Mouse (Mus musculus): ENCODE data around the gene Acsm1. TPM values are rescaled to one million over a fixed set of nuclear protein-coding genes. Genes with fewer than 3 reads are reported as not detected.
"Not testable (repeated sequence)": the region's sequence is repeated elsewhere in the genome, so short reads cannot be mapped to it uniquely, and the experiment has no call there.

Gene Acsm1
- polyA plus RNA-seq (2015; fragmentation: Nextera tagmentation; extraction: Ambion mirVana), result 0.18 TPM in 1 of 2 replicates, not detected in the other

DNA sequence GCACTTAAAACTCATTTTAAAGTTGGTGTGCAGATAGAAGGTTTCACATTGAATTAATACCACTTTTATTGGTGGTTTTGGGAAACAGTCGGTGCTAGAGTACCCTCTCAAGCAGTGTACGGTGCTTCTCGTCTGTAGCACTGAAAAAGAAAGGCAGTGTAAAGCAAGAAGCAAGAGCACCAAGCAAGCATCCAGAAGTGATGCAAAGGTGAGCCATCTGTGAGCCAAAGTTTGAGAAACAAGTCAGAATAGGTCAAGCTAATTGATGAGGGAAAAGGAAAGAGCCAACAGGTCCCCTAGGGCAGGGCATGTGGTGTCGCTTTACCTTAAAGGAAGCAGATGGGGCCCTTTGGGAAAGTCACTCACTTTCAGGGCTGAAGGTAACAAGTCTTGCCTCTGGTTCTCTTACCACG lies at the start of gene Acsm1:
TSS of gene Acsm1 (plus strand) at position 363 of the 413 bp plus-strand sequence.
- H3K27me3 ChIP-seq (replicated peaks), result no peaks in the 10 kb centered on the region
- H3K4me1 ChIP-seq (replicated peaks), result no peaks in the 10 kb centered on the region
- no peak within 1 kb of the TSS for H3K4me2 ChIP-seq (replicated peaks)
- H3K4me3 ChIP-seq (replicated peaks), result no peak within 1 kb of the TSS
- ATAC-seq, result no peak
- H3K27ac ChIP-seq, result no peak within 1 kb of the TSS
- H3K9me3 ChIP-seq, result no peaks in the 10 kb centered on the region
- H3K9ac ChIP-seq, result no peak within 1 kb of the TSS
- no peaks in the 10 kb centered on the region for H3K36me3 ChIP-seq
- 73% methylated on average over 5 of the region's 5 CpGs for WGBS

DNA sequence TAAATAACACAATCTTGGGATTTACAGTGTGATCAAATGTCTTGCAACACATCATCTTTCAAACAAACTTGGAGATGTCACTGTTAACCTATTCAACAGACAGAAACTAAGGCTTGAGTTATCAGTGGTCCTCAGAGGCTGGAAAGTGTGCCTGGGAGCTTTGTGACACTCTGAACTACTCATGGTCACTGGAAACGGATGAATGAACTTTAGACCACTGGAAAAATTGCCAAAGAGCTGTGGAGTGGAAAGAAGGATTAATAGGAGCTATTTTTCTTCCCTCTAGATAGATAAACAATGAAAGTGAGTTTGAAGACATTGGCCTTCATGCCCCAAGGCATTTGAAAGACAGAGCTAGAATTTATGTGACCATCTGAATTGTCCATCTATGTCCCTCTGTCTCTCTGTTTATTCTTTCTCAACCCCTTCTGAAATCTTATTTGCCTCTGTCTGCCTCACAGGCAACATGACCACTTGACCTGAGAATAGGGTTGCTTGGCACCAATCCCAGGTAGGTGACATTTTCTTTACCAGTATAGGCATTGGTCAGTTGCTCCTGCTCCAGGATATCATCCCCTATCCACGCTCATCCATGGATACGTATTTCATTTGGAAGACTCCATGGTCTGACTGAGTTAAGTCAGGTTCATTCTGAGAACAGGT lies 46.9 kb upstream of the Acsm1 start:
- H3K27me3 ChIP-seq (replicated peaks), result no peaks in the 10 kb centered on the region
- no peak overlapping the region for H3K4me2 ChIP-seq (replicated peaks)
- 84% methylated on average over 3 of the region's 3 CpGs for WGBS
- H3K4me1 ChIP-seq (replicated peaks), result no peaks in the 10 kb centered on the region
- no peak overlapping the region for H3K9ac ChIP-seq
- no peak overlapping the region for H3K27ac ChIP-seq
- H3K4me3 ChIP-seq (replicated peaks), result no peak overlapping the region
- H3K36me3 ChIP-seq, result no peaks in the 10 kb centered on the region
- H3K9me3 ChIP-seq, result no peaks in the 10 kb centered on the region
- no peak for ATAC-seq

DNA sequence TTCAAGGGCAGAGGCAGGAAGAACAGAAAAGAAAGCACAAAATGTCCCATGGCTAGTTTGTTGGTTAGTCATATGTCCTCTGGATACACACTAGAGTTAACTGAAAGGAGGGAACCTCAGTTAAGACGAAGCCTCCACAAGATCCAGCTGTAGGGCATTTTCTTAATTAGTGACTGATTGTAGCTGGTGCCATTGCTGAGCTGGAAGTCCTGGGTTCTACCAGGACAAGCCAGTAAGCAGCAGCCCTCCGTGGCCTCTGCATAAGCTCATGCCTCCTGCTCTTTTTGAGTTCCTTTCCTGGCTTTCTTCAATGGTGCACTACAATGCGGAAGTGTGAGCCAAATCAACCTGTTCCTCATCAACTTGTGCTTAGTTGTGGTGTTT lies 46.4 kb upstream of the Acsm1 start:
- H3K4me1 ChIP-seq (replicated peaks), result no peaks in the 10 kb centered on the region
- H3K9me3 ChIP-seq, result no peaks in the 10 kb centered on the region
- H3K36me3 ChIP-seq, result no peaks in the 10 kb centered on the region
- no peak overlapping the region for H3K9ac ChIP-seq
- H3K4me3 ChIP-seq (replicated peaks), result no peak overlapping the region
- 88% methylated on average over 3 of the region's 3 CpGs for WGBS
- H3K4me2 ChIP-seq (replicated peaks), result no peak overlapping the region
- no peak overlapping the region for H3K27ac ChIP-seq
- ATAC-seq, result no peak
- H3K27me3 ChIP-seq (replicated peaks), result no peaks in the 10 kb centered on the region

DNA sequence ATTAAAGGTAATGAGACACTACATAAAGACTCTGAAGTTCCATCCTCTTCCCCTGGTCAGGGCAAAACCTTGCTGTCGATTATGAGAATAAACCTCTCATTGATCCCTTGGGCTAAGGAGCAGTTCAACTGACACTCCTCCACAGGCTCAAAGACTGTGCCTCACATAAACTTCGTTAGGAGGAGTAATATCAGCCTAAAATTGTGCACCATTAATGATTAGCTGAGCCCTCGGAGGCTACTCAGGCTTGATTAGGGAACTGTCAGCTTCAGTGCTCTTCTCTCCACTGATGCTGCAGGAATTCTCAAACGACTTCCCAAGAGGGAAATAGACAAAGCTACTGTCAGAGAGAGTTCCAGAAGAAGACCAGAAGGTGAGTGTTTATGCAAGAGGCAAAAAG lies 45.4 kb upstream of the Acsm1 start:
- no peaks in the 10 kb centered on the region for H3K4me1 ChIP-seq (replicated peaks)
- H3K36me3 ChIP-seq, result no peaks in the 10 kb centered on the region
- no peaks in the 10 kb centered on the region for H3K27me3 ChIP-seq (replicated peaks)
- ATAC-seq, result no peak
- H3K9me3 ChIP-seq, result no peaks in the 10 kb centered on the region
- H3K9ac ChIP-seq, result no peak overlapping the region
- H3K27ac ChIP-seq, result no peak overlapping the region
- H3K4me2 ChIP-seq (replicated peaks), result no peak overlapping the region
- 48% methylated on average over 4 of the region's 4 CpGs for WGBS
- H3K4me3 ChIP-seq (replicated peaks), result no peak overlapping the region

DNA sequence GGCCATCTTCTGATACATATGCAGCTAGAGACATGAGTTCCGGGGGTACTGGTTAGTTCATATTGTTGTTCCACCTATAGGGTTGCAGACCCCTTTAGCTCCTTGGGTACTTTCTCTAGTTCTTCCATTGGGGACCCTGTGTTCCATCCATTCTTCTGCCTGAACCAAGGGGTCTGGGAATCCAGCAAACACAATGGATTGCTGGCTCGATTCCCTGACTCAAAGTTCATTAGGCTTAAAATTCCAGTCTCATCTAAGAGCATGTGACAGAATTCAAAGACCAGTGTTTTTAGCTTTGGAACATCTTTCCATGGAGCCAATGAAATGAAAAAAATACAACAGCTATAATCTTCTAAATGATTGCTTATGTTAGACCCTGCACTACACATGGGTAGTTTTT lies 44.4 kb upstream of the Acsm1 start:
- not testable (repeated sequence) for ATAC-seq; H3K4me1 ChIP-seq (replicated peaks); H3K36me3 ChIP-seq; H3K4me2 ChIP-seq (replicated peaks); H3K9ac ChIP-seq; H3K27me3 ChIP-seq (replicated peaks); H3K4me3 ChIP-seq (replicated peaks); H3K9me3 ChIP-seq; H3K27ac ChIP-seq
- WGBS, result 88% methylated on average over 2 of the region's 2 CpGs

DNA sequence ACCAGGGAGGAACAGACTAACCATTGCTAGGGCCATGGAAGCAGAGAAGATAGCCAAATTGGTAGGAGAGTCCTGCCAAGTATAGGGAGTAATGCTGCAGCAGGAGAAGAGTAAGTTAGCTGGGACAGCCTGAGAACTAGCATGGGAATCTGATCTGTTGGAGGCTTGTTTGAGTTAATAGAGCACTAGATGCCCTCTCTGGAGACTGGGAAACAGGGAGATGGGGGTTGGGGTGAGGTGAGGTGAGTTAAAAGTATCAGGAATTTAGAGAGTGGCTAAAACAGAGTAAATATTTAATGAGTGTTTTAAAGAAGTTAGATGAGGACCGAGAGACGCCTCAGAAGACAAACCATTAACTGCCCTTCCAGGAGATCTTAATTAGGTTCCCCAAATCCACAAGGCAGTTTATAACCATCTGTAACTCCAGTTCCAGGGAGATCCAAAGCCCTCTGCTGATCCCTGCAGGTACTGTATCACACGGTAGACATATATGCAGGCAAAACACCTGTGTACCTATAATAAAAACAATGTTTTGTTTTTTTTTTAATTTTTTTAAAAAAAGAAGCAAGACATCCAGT lies 12.2 kb upstream of the Acsm1 start:
- Histone ChIP-seq H3K4me3 (replicated peaks) (no peak overlapping the region), H3K27ac (no peak overlapping the region), H3K9me3 (no peaks in the 10 kb centered on the region), H3K4me2 (replicated peaks) (no peak overlapping the region), H3K36me3 (no peaks in the 10 kb centered on the region), H3K27me3 (replicated peaks) (no peaks in the 10 kb centered on the region), H3K4me1 (replicated peaks) (no peaks in the 10 kb centered on the region), H3K9ac (no peak overlapping the region)
- ATAC-seq, result no peak
- WGBS, result 54% methylated on average over 3 of the region's 3 CpGs

DNA sequence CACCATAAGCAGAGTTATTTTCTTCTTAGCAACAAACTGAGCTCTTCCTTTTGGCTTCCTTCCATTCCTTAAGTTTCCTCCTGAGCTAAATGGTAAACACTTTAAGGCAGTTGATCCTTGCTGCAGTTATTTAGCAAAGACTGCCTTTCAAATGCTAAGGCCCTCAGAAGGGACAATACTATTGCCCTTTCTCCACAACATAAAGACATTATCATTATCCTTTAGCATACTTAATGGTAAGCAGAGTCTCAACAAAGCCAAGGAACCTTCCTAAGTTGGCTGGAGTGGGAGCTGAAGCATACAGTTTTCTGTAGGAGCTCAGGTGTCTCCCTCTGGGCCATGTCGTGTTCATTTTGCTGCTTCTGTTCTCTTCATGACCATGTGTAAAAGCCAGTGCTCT lies 11.5 kb upstream of the Acsm1 start:
- Histone ChIP-seq H3K4me1 (replicated peaks) (no peaks in the 10 kb centered on the region), H3K27me3 (replicated peaks) (no peaks in the 10 kb centered on the region), H3K4me2 (replicated peaks) (no peak overlapping the region), H3K9me3 (no peaks in the 10 kb centered on the region), H3K9ac (no peak overlapping the region), H3K36me3 (no peaks in the 10 kb centered on the region), H3K4me3 (replicated peaks) (no peak overlapping the region), H3K27ac (no peak overlapping the region)
- 25% methylated on average over 1 of the region's 1 CpGs for WGBS
- ATAC-seq, result no peak

DNA sequence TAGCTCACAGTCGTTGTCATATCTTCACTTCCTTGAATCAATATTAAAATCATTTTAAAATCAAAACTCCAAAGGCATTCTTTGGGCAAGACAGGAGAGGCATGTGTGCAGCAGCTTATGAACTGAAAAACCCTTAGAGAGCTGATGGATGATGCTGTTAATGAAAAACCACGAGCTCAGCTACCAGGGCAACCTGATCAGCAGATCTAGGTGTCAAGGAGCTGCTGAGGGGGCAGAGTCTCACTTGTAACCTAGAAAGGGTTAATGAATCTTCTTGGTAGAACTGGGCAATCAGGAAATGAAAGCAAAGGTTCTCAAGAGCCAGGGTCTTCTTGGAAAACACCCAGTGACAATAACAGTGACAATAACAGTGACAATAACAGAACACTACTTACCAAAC lies 10.3 kb upstream of the Acsm1 start:
- ATAC-seq, result no peak
- H3K4me2 ChIP-seq (replicated peaks), result no peak overlapping the region
- H3K4me1 ChIP-seq (replicated peaks), result no peaks in the 10 kb centered on the region

DNA sequence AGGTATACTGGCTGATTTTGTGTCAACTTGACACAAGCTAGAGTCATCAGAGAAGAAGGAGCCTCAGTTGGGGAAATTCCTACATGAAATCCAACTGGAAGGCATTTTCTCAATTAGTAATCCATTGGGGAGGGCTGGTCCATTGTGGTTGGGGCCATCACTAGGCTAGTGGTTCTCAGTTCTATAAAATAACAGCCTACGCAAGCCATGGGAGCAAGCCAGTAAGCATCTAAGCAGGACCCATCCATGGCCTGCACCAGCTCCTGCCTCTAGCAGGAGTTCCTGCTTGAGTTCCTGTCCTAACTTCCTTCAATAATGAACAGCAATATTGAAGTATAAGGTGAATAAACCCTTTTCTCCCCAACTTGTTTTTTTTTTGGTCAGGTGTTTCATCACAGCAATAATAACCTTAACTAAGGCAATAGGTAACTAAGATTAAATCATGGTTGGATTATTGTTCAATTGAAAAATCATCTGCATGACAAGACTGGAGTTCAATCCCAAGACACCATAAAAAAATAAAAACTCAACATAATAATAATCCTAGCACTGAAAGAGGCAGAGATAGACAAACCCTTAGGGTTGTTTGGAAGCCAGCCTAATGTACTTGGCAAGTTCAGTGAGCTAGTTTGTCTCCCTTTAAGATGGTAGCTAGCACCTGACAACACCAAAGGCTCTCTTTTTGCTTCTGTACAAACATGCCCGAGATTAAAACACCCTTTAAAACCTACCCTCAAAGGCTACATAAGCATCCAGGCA lies 5.5 kb upstream of the Acsm1 start:
- Histone ChIP-seq H3K4me2 (replicated peaks) (no peak overlapping the region), H3K36me3 (no peaks in the 10 kb centered on the region), H3K9me3 (no peaks in the 10 kb centered on the region), H3K27me3 (replicated peaks) (no peaks in the 10 kb centered on the region), H3K9ac (no peak overlapping the region), H3K4me3 (replicated peaks) (no peak overlapping the region), H3K27ac (no peak overlapping the region), H3K4me1 (replicated peaks) (no peaks in the 10 kb centered on the region)
- no peak for ATAC-seq
- 82% methylated on average over 2 of the region's 2 CpGs for WGBS

More for the DNA sequence above, 10.3 kb upstream of the Acsm1 start:
- H3K27me3 ChIP-seq (replicated peaks), result no peaks in the 10 kb centered on the region
- H3K27ac ChIP-seq, result no peak overlapping the region
- no peaks in the 10 kb centered on the region for H3K9me3 ChIP-seq
- H3K36me3 ChIP-seq, result no peaks in the 10 kb centered on the region
- 47% methylated on average over 2 of the region's 2 CpGs for WGBS
- H3K9ac ChIP-seq, result no peak overlapping the region
- no peak overlapping the region for H3K4me3 ChIP-seq (replicated peaks)

DNA sequence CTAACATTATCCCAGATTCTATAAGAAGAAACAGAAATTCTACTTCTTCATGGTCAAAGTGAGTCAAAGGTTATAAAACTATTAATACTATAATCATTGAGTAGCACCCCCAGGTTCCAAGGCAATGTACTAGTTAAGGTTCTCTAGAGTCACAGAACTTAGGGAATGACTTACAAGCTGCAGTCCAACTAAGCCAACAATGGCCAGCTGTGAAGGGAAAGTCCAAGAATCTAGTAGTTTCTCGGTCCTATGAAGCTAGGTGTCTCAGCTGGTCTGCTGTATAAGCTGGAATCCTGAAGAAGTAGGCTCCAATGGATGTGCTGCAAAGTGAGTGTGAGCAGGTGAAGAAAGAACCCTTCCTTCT lies 4.9 kb upstream of the Acsm1 start:
- no peak for ATAC-seq

DNA sequence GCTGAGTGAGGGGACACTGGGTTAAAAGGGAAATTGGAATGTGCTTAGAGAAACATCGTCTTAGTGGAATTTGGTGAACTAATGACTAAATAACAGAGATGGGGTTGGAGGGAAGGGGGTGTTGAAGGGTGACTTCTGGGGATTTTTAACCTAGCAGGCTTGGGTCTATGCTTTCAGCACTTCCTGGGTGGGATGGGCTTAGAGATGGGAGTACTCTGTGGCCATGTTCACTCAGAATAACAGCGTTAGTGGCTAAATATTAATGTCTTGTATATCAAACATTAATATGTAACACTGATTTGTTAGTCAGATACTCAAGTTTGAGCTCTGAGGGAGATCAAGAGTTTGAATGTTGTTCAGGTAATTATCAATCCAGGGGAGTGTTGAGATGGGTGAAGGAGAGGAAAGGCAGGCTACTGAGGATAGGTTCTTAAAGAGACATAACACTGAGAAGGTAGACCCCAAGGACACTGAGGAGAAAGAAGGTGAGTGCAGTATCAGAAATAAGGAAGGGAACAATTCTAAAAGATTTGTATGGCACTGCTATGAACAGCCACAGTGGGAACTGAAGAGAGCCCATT lies 1.8 kb upstream of the Acsm1 start:
- H3K9ac ChIP-seq, result no peak overlapping the region
- H3K27me3 ChIP-seq (replicated peaks), result no peaks in the 10 kb centered on the region
- H3K4me2 ChIP-seq (replicated peaks), result no peak overlapping the region
- 70% methylated on average over 2 of the region's 2 CpGs for WGBS
- no peaks in the 10 kb centered on the region for H3K9me3 ChIP-seq
- no peaks in the 10 kb centered on the region for H3K4me1 ChIP-seq (replicated peaks)
- no peak for ATAC-seq
- H3K36me3 ChIP-seq, result no peaks in the 10 kb centered on the region
- H3K4me3 ChIP-seq (replicated peaks), result no peak overlapping the region
- no peak overlapping the region for H3K27ac ChIP-seq

More for the DNA sequence above, 4.9 kb upstream of the Acsm1 start:
- Histone ChIP-seq H3K27ac (no peak overlapping the region), H3K9ac (no peak overlapping the region), H3K4me2 (replicated peaks) (no peak overlapping the region), H3K4me1 (replicated peaks) (no peaks in the 10 kb centered on the region), H3K27me3 (replicated peaks) (no peaks in the 10 kb centered on the region), H3K4me3 (replicated peaks) (no peak overlapping the region), H3K36me3 (no peaks in the 10 kb centered on the region), H3K9me3 (no peaks in the 10 kb centered on the region)
- WGBS, result 67% methylated on average over 1 of the region's 1 CpGs

DNA sequence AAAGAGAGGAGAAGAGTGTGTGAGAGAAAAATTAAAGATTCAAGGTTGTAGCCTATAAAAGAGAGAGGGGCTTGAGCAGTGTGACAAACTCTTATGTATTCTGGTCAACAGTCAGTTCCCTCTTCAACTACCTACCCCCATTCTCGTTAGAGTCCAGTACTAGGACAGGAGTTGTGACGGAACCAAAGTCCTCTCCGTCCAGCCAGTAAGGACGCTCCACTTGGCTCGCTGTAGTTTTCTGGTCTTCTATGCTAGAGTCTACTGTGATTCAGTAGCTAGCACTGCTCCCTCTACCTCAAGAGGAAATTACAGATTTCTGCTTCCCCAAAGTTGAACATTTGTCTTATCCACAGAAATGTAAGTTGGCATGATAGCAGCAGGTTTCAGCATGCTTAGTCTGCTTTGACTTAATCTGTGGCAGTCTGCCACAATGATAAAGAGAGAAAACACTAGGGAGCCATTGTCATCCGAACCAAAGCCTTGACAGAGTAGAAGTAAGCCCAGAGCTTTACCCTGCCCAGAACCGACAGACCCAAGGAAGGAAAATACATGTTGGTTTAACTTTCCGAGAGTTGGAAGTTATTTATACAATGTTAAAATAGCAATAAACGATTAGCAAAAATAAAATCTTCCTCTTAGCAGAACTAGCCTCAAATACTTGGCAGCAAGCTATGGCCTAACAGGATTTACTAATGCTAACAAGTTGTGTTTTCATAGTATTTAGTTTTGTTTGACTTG lies 731 bp upstream of the Acsm1 start:
- Histone ChIP-seq H3K27me3 (replicated peaks) (no peaks in the 10 kb centered on the region), H3K4me2 (replicated peaks) (no peak overlapping the region), H3K27ac (no peak overlapping the region), H3K36me3 (no peaks in the 10 kb centered on the region), H3K4me3 (replicated peaks) (no peak overlapping the region), H3K9me3 (no peaks in the 10 kb centered on the region), H3K9ac (no peak overlapping the region), H3K4me1 (replicated peaks) (no peaks in the 10 kb centered on the region)
- no peak for ATAC-seq
- WGBS, result 80% methylated on average over 9 of the region's 9 CpGs
